Mouse (Mus musculus): ENCODE results near the gene Ano6. TPM values are rescaled to one million over a fixed set of nuclear protein-coding genes. Genes with fewer than 3 reads are reported as not detected.
"Not testable (repeated sequence)": the region's sequence is repeated elsewhere in the genome, so short reads cannot be mapped to it uniquely, and the experiment has no call there.

Ano6 gene
- polyA plus RNA-seq, 1 experiment from 2014 or later = 54.4 TPM

GRCm38 (mm10) chr15:95820678-95821077, 30.0 kb downstream of the Ano6 start:
- Histone ChIP-seq H3K4me1 (ENCODE audit: insufficient read depth, low read length) (peaks cover 11% of the 10 kb centered on the region; the same call in 1 of the 2 replicates), H3K4me3 (ENCODE audit: low read length) (no peak overlapping the region), H3K36me3 (ENCODE audit: insufficient read depth, low read length) (peaks cover 4% of the 10 kb centered on the region; the same call in 1 of the 2 replicates), H3K9me3 (ENCODE audit: low read length) (no peaks in the 10 kb centered on the region), H3K27me3 (ENCODE audit: insufficient read depth, low read length) (no peaks in the 10 kb centered on the region), H3K27ac (ENCODE audit: low read length) (no peak overlapping the region), H3K4me2 (replicated peaks; ENCODE audit: low read depth, low read length) (no peak overlapping the region), H3K9ac (replicated peaks; ENCODE audit: low read length) (no peak overlapping the region)
- 86% methylated on average over 9 of the region's 9 CpGs for WGBS
- no peak for ATAC-seq (ENCODE audit: low FRiP score, low TSS enrichment)

DNA sequence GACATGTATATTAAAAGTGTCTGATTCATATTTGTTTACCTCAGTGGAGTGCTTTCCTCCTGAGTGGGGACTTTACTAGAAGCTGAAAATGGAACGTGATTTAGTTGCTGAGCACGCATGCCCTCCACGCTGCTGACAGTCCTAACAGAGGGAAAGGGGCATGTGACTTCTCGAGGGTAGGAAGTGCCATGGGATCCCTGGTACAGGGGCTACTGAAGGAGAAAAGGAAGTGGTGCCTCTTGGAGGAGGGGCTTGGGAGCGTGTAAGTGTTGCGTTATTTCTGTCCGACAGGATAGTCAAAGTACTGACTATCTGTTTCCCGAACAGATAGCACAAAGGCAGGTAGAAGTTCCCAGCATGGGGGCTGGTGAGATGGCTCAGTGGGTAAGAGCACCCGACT, 31.5 kb downstream of the Ano6 start:
- no peaks in the 10 kb centered on the region for H3K9me3 ChIP-seq (ENCODE audit: low read length)
- peaks cover 4% of the 10 kb centered on the region; the same call in 1 of the 2 replicates for H3K36me3 ChIP-seq (ENCODE audit: insufficient read depth, low read length)
- H3K4me1 ChIP-seq (ENCODE audit: insufficient read depth, low read length) = peaks cover 20% of the 10 kb centered on the region
- no peak overlapping the region for H3K27ac ChIP-seq (ENCODE audit: low read length)
- H3K4me3 ChIP-seq (ENCODE audit: low read length) = no peak overlapping the region
- H3K9ac ChIP-seq (replicated peaks; ENCODE audit: low read length) = no peak overlapping the region
- no peak for ATAC-seq (ENCODE audit: low FRiP score, low TSS enrichment)
- no peak overlapping the region for H3K4me2 ChIP-seq (replicated peaks; ENCODE audit: low read depth, low read length)
- H3K27me3 ChIP-seq (ENCODE audit: insufficient read depth, low read length) = no peaks in the 10 kb centered on the region
- 93% methylated on average over 9 of the region's 9 CpGs for WGBS

GRCm38 (mm10) chr15:95823383-95824306, 33.0 kb downstream of the Ano6 start:
- Histone ChIP-seq H3K9ac (replicated peaks; ENCODE audit: low read length) (no peak overlapping the region), H3K4me2 (replicated peaks; ENCODE audit: low read depth, low read length) (no peak overlapping the region), H3K4me3 (ENCODE audit: low read length) (no peak overlapping the region), H3K27me3 (ENCODE audit: insufficient read depth, low read length) (no peaks in the 10 kb centered on the region), H3K9me3 (ENCODE audit: low read length) (no peaks in the 10 kb centered on the region), H3K27ac (ENCODE audit: low read length) (peak overlapping the region; percentile 57), H3K4me1 (ENCODE audit: insufficient read depth, low read length) (peaks cover 33% of the 10 kb centered on the region), H3K36me3 (ENCODE audit: insufficient read depth, low read length) (peaks cover 4% of the 10 kb centered on the region; the same call in 1 of the 2 replicates)
- 76% methylated on average over 13 of the region's 13 CpGs for WGBS
- ATAC-seq (ENCODE audit: low FRiP score, low TSS enrichment) = no peak

DNA sequence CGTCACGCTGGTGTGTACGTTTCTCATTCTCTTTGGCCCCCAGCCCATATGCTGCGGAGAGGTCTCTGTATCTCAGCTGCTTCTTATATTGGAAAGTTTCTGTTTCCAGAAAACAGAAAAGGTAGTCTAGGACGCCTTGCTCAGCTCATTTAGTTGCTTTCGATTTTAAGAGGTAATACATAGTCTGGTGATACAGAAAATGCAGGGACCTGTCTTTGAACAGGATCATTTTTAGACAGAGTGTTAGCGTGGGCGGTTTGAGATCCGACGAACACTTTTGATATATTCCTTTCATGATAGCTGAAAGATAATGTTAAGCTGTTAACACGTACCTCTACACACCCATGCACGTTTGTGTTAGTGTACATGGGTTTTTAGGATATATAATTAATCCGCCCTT, 35.9 kb downstream of the Ano6 start:
- Histone ChIP-seq H3K9me3 (ENCODE audit: low read length) (no peaks in the 10 kb centered on the region), H3K4me2 (replicated peaks; ENCODE audit: low read depth, low read length) (no peak overlapping the region), H3K27ac (ENCODE audit: low read length) (no peak overlapping the region), H3K36me3 (ENCODE audit: insufficient read depth, low read length) (no peaks in the 10 kb centered on the region), H3K27me3 (ENCODE audit: insufficient read depth, low read length) (no peaks in the 10 kb centered on the region), H3K4me3 (ENCODE audit: low read length) (no peak overlapping the region), H3K4me1 (ENCODE audit: insufficient read depth, low read length) (peaks cover 52% of the 10 kb centered on the region), H3K9ac (replicated peaks; ENCODE audit: low read length) (no peak overlapping the region)
- WGBS = 80% methylated on average over 13 of the region's 13 CpGs
- no peak for ATAC-seq (ENCODE audit: low FRiP score, low TSS enrichment)

- no peaks in the 10 kb centered on the region for H3K9me3 ChIP-seq (ENCODE audit: low read length)
- peak overlapping the region; percentile 59 for H3K27ac ChIP-seq (ENCODE audit: low read length)
- peak; percentile 17; the same call in 1 of the 2 replicates for ATAC-seq (ENCODE audit: low FRiP score, low TSS enrichment)
- WGBS = 29% methylated on average over 11 of the region's 11 CpGs
- H3K27me3 ChIP-seq (ENCODE audit: insufficient read depth, low read length) = no peaks in the 10 kb centered on the region
- H3K9ac ChIP-seq (replicated peaks; ENCODE audit: low read length) = no peak overlapping the region
- H3K4me3 ChIP-seq (ENCODE audit: low read length) = no peak overlapping the region
- H3K36me3 ChIP-seq (ENCODE audit: insufficient read depth, low read length) = no peaks in the 10 kb centered on the region
- 0 out of 2 replicates have a peak overlapping the region, but pooled peaks have one; percentile 7 for H3K4me2 ChIP-seq (replicated peaks; ENCODE audit: low read depth, low read length)
- H3K4me1 ChIP-seq (ENCODE audit: insufficient read depth, low read length) = peaks cover 52% of the 10 kb centered on the region
These were observed 36.9 kb downstream of the Ano6 start for GRCm38 (mm10) chr15:95827465-95827971.

DNA sequence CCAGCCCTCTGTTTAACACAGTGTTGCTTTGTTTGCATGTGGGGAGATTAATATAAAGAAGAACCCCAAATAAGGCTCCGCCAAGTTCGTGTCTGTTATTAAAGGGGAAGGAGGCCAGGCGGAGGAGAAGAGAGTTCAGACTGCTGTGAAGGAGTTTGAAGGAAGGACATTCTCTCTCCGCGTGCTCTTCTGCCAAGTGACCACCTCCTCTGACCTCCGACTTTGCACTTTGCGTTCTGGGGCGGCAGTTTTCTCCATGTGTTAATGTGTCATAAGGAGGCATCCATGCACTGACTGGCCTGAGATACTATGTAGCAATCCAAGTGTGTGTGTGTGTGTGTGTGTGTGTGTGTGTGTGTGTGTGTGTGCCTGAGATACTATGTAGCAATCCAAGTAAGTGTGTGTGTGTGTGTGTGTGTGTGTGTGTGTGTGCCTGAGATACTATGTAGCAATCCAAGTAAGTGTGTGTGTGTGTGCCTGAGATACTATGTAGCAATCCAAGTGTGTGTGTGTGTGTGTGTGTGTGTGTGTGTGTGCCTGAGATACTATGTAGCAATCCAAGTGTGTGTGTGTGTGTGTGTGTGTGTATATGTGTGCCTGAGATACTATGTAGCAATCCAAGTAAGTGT, 37.5 kb downstream of the Ano6 start:
- H3K4me1 ChIP-seq (ENCODE audit: insufficient read depth, low read length) = peaks cover 56% of the 10 kb centered on the region
- H3K9me3 ChIP-seq (ENCODE audit: low read length); H3K4me3 ChIP-seq (ENCODE audit: low read length); ATAC-seq (ENCODE audit: low FRiP score, low TSS enrichment); H3K9ac ChIP-seq (replicated peaks; ENCODE audit: low read length); H3K36me3 ChIP-seq (ENCODE audit: insufficient read depth, low read length); H3K27me3 ChIP-seq (ENCODE audit: insufficient read depth, low read length): not testable (repeated sequence)
- H3K4me2 ChIP-seq (replicated peaks; ENCODE audit: low read depth, low read length) = 0 out of 2 replicates have a peak overlapping the region, but pooled peaks have one; percentile 7
- H3K27ac ChIP-seq (ENCODE audit: low read length) = peak overlapping the region; percentile 59
- WGBS = 29% methylated on average over 8 of the region's 8 CpGs

- Histone ChIP-seq H3K9ac (replicated peaks; ENCODE audit: low read length) (peak overlapping the region; percentile 47), H3K9me3 (ENCODE audit: low read length) (no peaks in the 10 kb centered on the region), H3K4me2 (replicated peaks; ENCODE audit: low read depth, low read length) (peak overlapping the region; percentile 26)
These were observed 38.1 kb downstream of the Ano6 start for GRCm38 (mm10) chr15:95828647-95829254.

DNA sequence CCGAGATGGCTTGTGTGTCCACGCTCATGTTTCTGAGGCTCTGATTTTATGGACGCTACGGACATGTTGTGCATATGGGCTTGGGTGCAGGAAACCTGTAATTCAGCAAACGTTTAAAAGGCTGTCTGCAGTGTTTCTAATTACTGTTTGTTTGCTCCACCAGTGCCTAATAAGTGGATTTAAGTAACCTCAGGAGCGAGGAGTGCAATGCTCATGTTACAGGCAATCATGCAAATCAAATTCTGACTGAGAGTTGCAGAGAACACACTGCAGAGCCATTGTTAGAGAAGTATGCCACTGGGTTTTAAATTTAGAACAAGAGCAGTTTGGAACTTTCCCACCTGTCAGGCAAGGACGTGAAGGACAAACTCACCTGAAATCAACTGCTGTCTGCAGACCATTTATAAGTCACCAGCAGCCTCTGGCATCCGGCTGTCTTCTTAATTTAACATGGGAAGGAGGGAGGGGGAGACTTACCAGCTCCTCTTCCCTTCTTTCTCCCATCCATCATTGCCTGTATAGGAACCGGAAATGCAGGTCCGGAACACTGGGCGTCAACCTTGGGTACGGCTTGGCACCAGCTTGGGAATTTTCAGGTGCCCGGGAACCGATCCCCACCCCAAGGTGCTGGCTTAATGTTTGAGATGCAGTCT, 39.0 kb downstream of the Ano6 start:
- WGBS = 33% methylated on average over 14 of the region's 14 CpGs
- Histone ChIP-seq H3K4me3 (ENCODE audit: low read length) (no peak overlapping the region), H3K27ac (ENCODE audit: low read length) (peak overlapping the region; percentile 93), H3K9me3 (ENCODE audit: low read length) (no peaks in the 10 kb centered on the region), H3K9ac (replicated peaks; ENCODE audit: low read length) (peak overlapping the region; percentile 47), H3K4me1 (ENCODE audit: insufficient read depth, low read length) (peaks cover 50% of the 10 kb centered on the region), H3K27me3 (ENCODE audit: insufficient read depth, low read length) (no peaks in the 10 kb centered on the region), H3K36me3 (ENCODE audit: insufficient read depth, low read length) (no peaks in the 10 kb centered on the region), H3K4me2 (replicated peaks; ENCODE audit: low read depth, low read length) (peak overlapping the region; percentile 26)
- ATAC-seq (ENCODE audit: low FRiP score, low TSS enrichment) = peak; percentile 27; the same call in 1 of the 2 replicates

More at GRCm38 (mm10) chr15:95828647-95829254, 38.1 kb downstream of the Ano6 start:
- Histone ChIP-seq H3K4me1 (ENCODE audit: insufficient read depth, low read length) (peaks cover 54% of the 10 kb centered on the region), H3K27ac (ENCODE audit: low read length) (peak overlapping the region; percentile 93), H3K27me3 (ENCODE audit: insufficient read depth, low read length) (no peaks in the 10 kb centered on the region), H3K36me3 (ENCODE audit: insufficient read depth, low read length) (no peaks in the 10 kb centered on the region), H3K4me3 (ENCODE audit: low read length) (no peak overlapping the region)
- 29% methylated on average over 10 of the region's 10 CpGs for WGBS
- peak; percentile 60 for ATAC-seq (ENCODE audit: low FRiP score, low TSS enrichment)

DNA sequence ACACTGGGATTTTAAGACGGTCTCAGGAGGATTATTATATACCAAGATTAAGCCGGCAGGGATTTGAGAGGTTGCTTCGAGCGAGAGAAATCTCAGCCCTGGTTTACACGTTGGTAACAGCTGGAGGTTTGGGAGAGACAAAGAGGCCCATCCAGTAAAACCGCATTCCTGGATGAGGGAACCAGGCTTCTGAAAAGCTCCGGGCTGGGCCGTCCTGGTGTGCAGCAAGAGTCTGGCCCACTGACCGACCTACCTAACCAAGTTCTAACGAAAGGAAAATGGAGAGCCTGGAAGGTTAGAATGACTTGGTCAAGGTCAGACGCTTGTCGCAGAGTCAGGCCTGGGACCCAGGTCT, 39.5 kb downstream of the Ano6 start:
- Histone ChIP-seq H3K9ac (replicated peaks; ENCODE audit: low read length) (peak overlapping the region; percentile 25), H3K9me3 (ENCODE audit: low read length) (no peaks in the 10 kb centered on the region), H3K36me3 (ENCODE audit: insufficient read depth, low read length) (no peaks in the 10 kb centered on the region), H3K27ac (ENCODE audit: low read length) (peak overlapping the region; percentile 93), H3K27me3 (ENCODE audit: insufficient read depth, low read length) (no peaks in the 10 kb centered on the region), H3K4me1 (ENCODE audit: insufficient read depth, low read length) (peaks cover 52% of the 10 kb centered on the region), H3K4me2 (replicated peaks; ENCODE audit: low read depth, low read length) (peak overlapping the region; percentile 26), H3K4me3 (ENCODE audit: low read length) (0 out of 2 replicates have a peak overlapping the region, but pooled peaks have one; percentile 1)
- 69% methylated on average over 12 of the region's 12 CpGs for WGBS
- ATAC-seq (ENCODE audit: low FRiP score, low TSS enrichment) = no peak

Measured in kidney, embryonic 16.5 days (tissue).